Mouse (Mus musculus) erythroblast, embryonic 14.5 days (primary cell): Measurements from ENCODE around the gene Dnajc5.

ENCODE experiments used
- GATA1 ChIP-seq: IDR thresholded peaks from 2 replicates; pipeline ENCODE4 v1.6.1; 2012; ENCODE audit warnings: low read length, inconsistent platforms, mixed read lengths
- TAL1 ChIP-seq: IDR thresholded peaks from 3 replicates; pipeline ENCODE4 v1.6.1; 2012; ENCODE audit warnings: low read length, inconsistent platforms, mixed read lengths

DNA sequence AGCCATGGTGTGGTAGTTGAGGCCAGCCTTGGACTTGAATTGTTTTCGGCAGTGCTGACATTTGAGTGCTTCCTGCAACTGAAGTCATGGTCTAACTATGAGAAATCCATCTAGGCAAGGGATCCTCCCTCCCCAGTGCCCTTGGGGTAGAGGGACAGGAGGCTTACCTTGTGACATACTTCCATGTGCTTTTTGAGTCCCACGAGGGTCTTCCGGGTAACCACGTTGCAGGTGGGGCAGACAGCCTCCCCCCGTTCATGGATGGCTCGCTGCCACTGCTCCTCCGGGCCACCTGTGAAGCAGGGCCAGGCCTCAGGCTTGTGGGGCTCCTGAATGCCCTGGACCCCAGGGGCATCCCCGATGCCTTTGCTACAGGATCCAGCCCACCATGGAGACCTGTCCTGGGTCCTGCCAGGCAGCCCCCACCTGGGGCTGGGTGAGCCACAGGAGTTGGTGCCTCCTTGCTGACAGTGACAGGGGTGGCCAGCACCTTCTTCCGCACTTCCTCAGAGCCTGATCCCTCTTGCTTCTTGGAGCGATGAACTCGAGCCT, 68.0 kb downstream of the Dnajc5 start:
- TF ChIP-seq TAL1 = no peak
- no peak for TF ChIP-seq GATA1
